8 mouse cellular contexts compared by ENCODE assay signal in the genomic region with DNA sequence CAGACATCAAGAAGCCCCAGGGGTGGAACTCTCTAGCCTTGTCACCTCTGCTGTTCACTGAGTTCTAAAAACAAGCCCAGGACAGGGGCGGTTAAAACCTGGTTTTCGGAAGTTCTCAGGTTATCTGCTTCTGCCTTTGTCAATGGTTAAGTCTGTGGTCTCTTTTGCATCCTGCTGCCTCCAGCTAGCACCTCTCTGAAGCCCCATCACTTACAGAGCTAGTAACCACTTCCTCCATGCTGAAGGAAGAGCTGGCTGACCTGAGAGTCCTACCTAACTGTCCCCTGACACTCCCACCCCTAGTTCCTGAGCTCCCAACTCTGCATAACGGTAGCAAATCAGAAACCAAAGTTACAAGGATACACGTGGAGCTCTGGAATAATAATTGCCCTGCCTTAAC. TPM values are rescaled to one million over a fixed set of nuclear protein-coding genes. Genes with fewer than 3 reads are reported as not detected.
A peak's percentile ranks its signal among the peaks of the same experiment; 100 is the strongest.
DNase-seq lines count a peak whose midpoint lies in the region; ATAC-seq and TF ChIP-seq lines count a peak whose summit lies in the region.

No protein-coding gene starts in this region.

- peak overlapping the region; percentile 71 for H3K4me2 ChIP-seq in neural tube, embryonic 11.5 days (ENCODE audit: low read depth)
- peak overlapping the region; percentile 71 for H3K4me2 ChIP-seq in embryonic facial prominence, embryonic 14.5 days (ENCODE audit: low read depth, low read length)
- peak overlapping the region; percentile 54 for H3K4me2 ChIP-seq in limb, embryonic 14.5 days (replicated peaks; ENCODE audit: low read depth, low read length, severe bottlenecking)
- H3K4me2 ChIP-seq in stomach, embryonic 14.5 days (replicated peaks; ENCODE audit: low read depth, low read length) = peak overlapping the region; percentile 59

- ATAC-seq in neural tube, embryonic 11.5 days (ENCODE audit: insufficient read depth, low FRiP score, low TSS enrichment) = no peak
- ATAC-seq in embryonic facial prominence, embryonic 14.5 days (ENCODE audit: low read depth) = no peak
- ATAC-seq in limb, embryonic 14.5 days (ENCODE audit: low FRiP score, low read depth) = no peak
- ATAC-seq in stomach, embryonic 14.5 days (ENCODE audit: insufficient number of reproducible peaks, insufficient read depth, low FRiP score, low read depth) = no peak

- H3K27me3 ChIP-seq in neural tube, embryonic 11.5 days (ENCODE audit: control insufficient read depth, insufficient read depth, low read length) = no peaks in the 10 kb centered on the region
- no peaks in the 10 kb centered on the region for H3K27me3 ChIP-seq in embryonic facial prominence, embryonic 14.5 days (replicated peaks; ENCODE audit: control insufficient read depth, insufficient read depth, low read length)
- H3K27me3 ChIP-seq in limb, embryonic 14.5 days (ENCODE audit: control insufficient read depth, insufficient read depth, low read length) = no peaks in the 10 kb centered on the region
- H3K27me3 ChIP-seq in stomach, embryonic 14.5 days (ENCODE audit: control insufficient read depth, insufficient read depth, low read length) = no peaks in the 10 kb centered on the region

- no peak for DNase-seq in neural tube, embryonic 11.5 days (ENCODE audit: low spot score)
- DNase-seq in neural tube, embryonic 10.5 days (ENCODE audit: extremely low spot score, low spot score) = no peak
- no peak for DNase-seq in embryonic facial prominence, embryonic 14.5 days (ENCODE audit: low spot score)
- no peak for DNase-seq in limb, embryonic 14.5 days (ENCODE audit: low spot score)
- DNase-seq in left cerebral cortex, postnatal 14 days (ENCODE audit: low spot score in 2 of 2) = no peak
- no peak for DNase-seq in cerebellum, postnatal 25 days
- DNase-seq in retina, postnatal 1 day = no peak

- H3K9ac ChIP-seq in neural tube, embryonic 11.5 days (ENCODE audit: low read length) = peak overlapping the region; percentile 18; the same call in 1 of the 2 replicates
- peak overlapping the region; percentile 71 for H3K9ac ChIP-seq in embryonic facial prominence, embryonic 14.5 days (ENCODE audit: low read depth, low read length)
- peak overlapping the region; percentile 53; the same call in 1 of the 2 replicates for H3K9ac ChIP-seq in limb, embryonic 14.5 days (ENCODE audit: low read depth, low read length, severe bottlenecking)
- H3K9ac ChIP-seq in stomach, embryonic 14.5 days (replicated peaks; ENCODE audit: low read depth, low read length) = peak overlapping the region; percentile 34; the same call in 1 of the 2 replicates

- H3K9me3 ChIP-seq in neural tube, embryonic 11.5 days (ENCODE audit: control insufficient read depth, low read length) = no peaks in the 10 kb centered on the region
- H3K9me3 ChIP-seq in embryonic facial prominence, embryonic 14.5 days (ENCODE audit: control insufficient read depth, low read length) = no peaks in the 10 kb centered on the region
- H3K9me3 ChIP-seq in limb, embryonic 14.5 days (ENCODE audit: control insufficient read depth, low read length) = no peaks in the 10 kb centered on the region
- H3K9me3 ChIP-seq in stomach, embryonic 14.5 days (ENCODE audit: control insufficient read depth, low read depth, low read length) = no peaks in the 10 kb centered on the region

- WGBS in neural tube, embryonic 11.5 days = 48% methylated on average over 4 of the region's 4 CpGs
- 39% methylated on average over 4 of the region's 4 CpGs for WGBS in embryonic facial prominence, embryonic 14.5 days
- 34% methylated on average over 4 of the region's 4 CpGs for WGBS in limb, embryonic 14.5 days
- 36% methylated on average over 4 of the region's 4 CpGs for WGBS in stomach, embryonic 14.5 days

- H3K27ac ChIP-seq in neural tube, embryonic 11.5 days (ENCODE audit: low read depth, low read length) = no peak overlapping the region
- peak overlapping the region; percentile 78; the same call in 1 of the 2 replicates for H3K27ac ChIP-seq in embryonic facial prominence, embryonic 14.5 days (replicated peaks; ENCODE audit: low read depth, low read length)
- H3K27ac ChIP-seq in limb, embryonic 14.5 days (replicated peaks; ENCODE audit: low read depth, low read length) = no peak overlapping the region
- peak overlapping the region; percentile 58; the same call in 1 of the 2 replicates for H3K27ac ChIP-seq in stomach, embryonic 14.5 days (ENCODE audit: low read length)

- peaks cover 11% of the 10 kb centered on the region for H3K4me1 ChIP-seq in neural tube, embryonic 11.5 days (ENCODE audit: control insufficient read depth, insufficient read depth, low read length)
- H3K4me1 ChIP-seq in embryonic facial prominence, embryonic 14.5 days (ENCODE audit: control insufficient read depth, insufficient read depth, low read length) = peaks cover 20% of the 10 kb centered on the region
- H3K4me1 ChIP-seq in limb, embryonic 14.5 days (ENCODE audit: control insufficient read depth, insufficient read depth, low read length) = peaks cover 21% of the 10 kb centered on the region
- peaks cover 28% of the 10 kb centered on the region for H3K4me1 ChIP-seq in stomach, embryonic 14.5 days (ENCODE audit: control insufficient read depth, insufficient read depth, low read length)

- intact Hi-C loops in left cerebral cortex, postnatal 14 days (cut with DNase I) = no loop called here

- peak overlapping the region; percentile 56 for H3K4me3 ChIP-seq in neural tube, embryonic 11.5 days (ENCODE audit: low read depth, low read length)
- peak overlapping the region; percentile 67 for H3K4me3 ChIP-seq in embryonic facial prominence, embryonic 14.5 days (ENCODE audit: low read depth, low read length)
- H3K4me3 ChIP-seq in limb, embryonic 14.5 days (replicated peaks; ENCODE audit: low read length) = peak overlapping the region; percentile 64
- peak overlapping the region; percentile 63; the same call in 1 of the 2 replicates for H3K4me3 ChIP-seq in stomach, embryonic 14.5 days (ENCODE audit: low read depth, low read length)

- no peak for TF ChIP-seq POLR2A in limb, embryonic 14.5 days (IDR thresholded peaks at IDR 0.05; ENCODE audit: borderline replicate concordance, extremely low read depth, insufficient read depth, insufficient read length)

- no peaks in the 10 kb centered on the region; the same call in none of the 2 replicates for H3K36me3 ChIP-seq in neural tube, embryonic 11.5 days (ENCODE audit: control insufficient read depth, insufficient read depth, low read length)
- H3K36me3 ChIP-seq in embryonic facial prominence, embryonic 14.5 days (ENCODE audit: control insufficient read depth, insufficient read depth, low read length) = peaks cover 7% of the 10 kb centered on the region; the same call in 1 of the 2 replicates
- peaks cover 17% of the 10 kb centered on the region for H3K36me3 ChIP-seq in limb, embryonic 14.5 days (ENCODE audit: control insufficient read depth, insufficient read depth, low read length)
- peaks cover 11% of the 10 kb centered on the region for H3K36me3 ChIP-seq in stomach, embryonic 14.5 days (ENCODE audit: control insufficient read depth, insufficient read depth, low read length)

RNA-seq across cellular contexts. Expression of a gene that starts 1.0 kb away (rescaled TPM):
- polyA plus RNA-seq in neural tube, embryonic 11.5 days (2014; fragmentation: Nextera tagmentation; extraction: Ambion mirVana) = 58.9 and 60.3 TPM in 2 replicates
- 31.2 and 37.0 TPM in 2 replicates for polyA plus RNA-seq in embryonic facial prominence, embryonic 14.5 days (2014; fragmentation: Nextera tagmentation; extraction: Ambion mirVana)
- 33.7 and 42.7 TPM in 2 replicates for polyA plus RNA-seq in limb, embryonic 14.5 days (2012; rRNA removed)
- polyA plus RNA-seq in limb, embryonic 14.5 days (2014; fragmentation: Nextera tagmentation; extraction: Ambion mirVana) = 35.9 and 36.5 TPM in 2 replicates
- polyA plus RNA-seq in stomach, embryonic 14.5 days (2014; fragmentation: Nextera tagmentation; extraction: Ambion mirVana) = 47.9 and 51.1 TPM in 2 replicates
- 10 to 100 TPM; 15.0 to 20.2 TPM for total RNA-seq in left cerebral cortex, postnatal 14 days (2021)

RNA-seq across cellular contexts. Expression of a gene that starts 1.3 kb away (rescaled TPM):
- polyA plus RNA-seq in neural tube, embryonic 11.5 days (2014; fragmentation: Nextera tagmentation; extraction: Ambion mirVana) = 10.6 and 11.5 TPM in 2 replicates
- 10.3 and 14.4 TPM in 2 replicates for polyA plus RNA-seq in embryonic facial prominence, embryonic 14.5 days (2014; fragmentation: Nextera tagmentation; extraction: Ambion mirVana)
- 64.5 and 66.1 TPM in 2 replicates for polyA plus RNA-seq in limb, embryonic 14.5 days (2012; rRNA removed)
- 14.4 and 15.9 TPM in 2 replicates for polyA plus RNA-seq in limb, embryonic 14.5 days (2014; fragmentation: Nextera tagmentation; extraction: Ambion mirVana)
- 16.7 and 18.4 TPM in 2 replicates for polyA plus RNA-seq in stomach, embryonic 14.5 days (2014; fragmentation: Nextera tagmentation; extraction: Ambion mirVana)
- total RNA-seq in left cerebral cortex, postnatal 14 days (2021) = 10 to 100 TPM; 52.8 to 55.3 TPM

RNA-seq across cellular contexts. Expression of a gene that starts 22.8 kb away (rescaled TPM):
- polyA plus RNA-seq in neural tube, embryonic 11.5 days (2014; fragmentation: Nextera tagmentation; extraction: Ambion mirVana) = 79.5 and 85.5 TPM in 2 replicates
- polyA plus RNA-seq in embryonic facial prominence, embryonic 14.5 days (2014; fragmentation: Nextera tagmentation; extraction: Ambion mirVana) = 84.6 and 86.7 TPM in 2 replicates
- polyA plus RNA-seq in limb, embryonic 14.5 days (2012; rRNA removed) = 108 and 147 TPM in 2 replicates
- polyA plus RNA-seq in limb, embryonic 14.5 days (2014; fragmentation: Nextera tagmentation; extraction: Ambion mirVana) = 93.0 and 97.7 TPM in 2 replicates
- polyA plus RNA-seq in stomach, embryonic 14.5 days (2014; fragmentation: Nextera tagmentation; extraction: Ambion mirVana) = 71.3 and 75.5 TPM in 2 replicates
- 10 to 100 TPM; 38.4 to 46.7 TPM for total RNA-seq in left cerebral cortex, postnatal 14 days (2021)

RNA-seq across cellular contexts. Expression of a gene that starts 41.3 kb away (rescaled TPM):
- polyA plus RNA-seq in neural tube, embryonic 11.5 days (2014; fragmentation: Nextera tagmentation; extraction: Ambion mirVana) = 69.3 and 79.1 TPM in 2 replicates
- 67.6 and 75.8 TPM in 2 replicates for polyA plus RNA-seq in embryonic facial prominence, embryonic 14.5 days (2014; fragmentation: Nextera tagmentation; extraction: Ambion mirVana)
- polyA plus RNA-seq in limb, embryonic 14.5 days (2012; rRNA removed) = 123 and 150 TPM in 2 replicates
- polyA plus RNA-seq in limb, embryonic 14.5 days (2014; fragmentation: Nextera tagmentation; extraction: Ambion mirVana) = 75.1 and 82.9 TPM in 2 replicates
- polyA plus RNA-seq in stomach, embryonic 14.5 days (2014; fragmentation: Nextera tagmentation; extraction: Ambion mirVana) = 81.7 and 85.8 TPM in 2 replicates
- 100 to 1,000 TPM; 143 to 147 TPM for total RNA-seq in left cerebral cortex, postnatal 14 days (2021)

RNA-seq across cellular contexts. Expression of a gene that starts 43.9 kb away (rescaled TPM):
- 71.1 and 78.8 TPM in 2 replicates for polyA plus RNA-seq in neural tube, embryonic 11.5 days (2014; fragmentation: Nextera tagmentation; extraction: Ambion mirVana)
- 71.6 and 81.2 TPM in 2 replicates for polyA plus RNA-seq in embryonic facial prominence, embryonic 14.5 days (2014; fragmentation: Nextera tagmentation; extraction: Ambion mirVana)
- 87.8 and 122 TPM in 2 replicates for polyA plus RNA-seq in limb, embryonic 14.5 days (2012; rRNA removed)
- polyA plus RNA-seq in limb, embryonic 14.5 days (2014; fragmentation: Nextera tagmentation; extraction: Ambion mirVana) = 78.0 and 89.1 TPM in 2 replicates
- polyA plus RNA-seq in stomach, embryonic 14.5 days (2014; fragmentation: Nextera tagmentation; extraction: Ambion mirVana) = 46.3 and 64.2 TPM in 2 replicates
- total RNA-seq in left cerebral cortex, postnatal 14 days (2021) = 10 to 100 TPM; 88.3 to 93.5 TPM

Comparison
In these comparisons a context has a peak if more than half of its experiments do, and no peak if none do; other contexts are left out.
1. H3K27ac ChIP-seq: peak in embryonic facial prominence, embryonic 14.5 days (single experiment) and stomach, embryonic 14.5 days (single experiment); none in neural tube, embryonic 11.5 days (single experiment) and limb, embryonic 14.5 days (single experiment).
2. H3K9ac ChIP-seq: peak in every context shown above with its lines; median percentile 71 in embryonic facial prominence, embryonic 14.5 days; 53 in limb, embryonic 14.5 days; 34 in stomach, embryonic 14.5 days; 18 in neural tube, embryonic 11.5 days.
3. Peak in every context shown above with its lines, with median percentiles within 50 percentile points of each other: H3K4me2 ChIP-seq and H3K4me3 ChIP-seq.